Comparison of ENCODE assay signal across 10 mouse cellular contexts in genomic region chr11:101164677-101165580, GRCm38 (mm10). TPM values are rescaled to one million over a fixed set of nuclear protein-coding genes. Genes with fewer than 3 reads are reported as not detected.
A peak's percentile ranks its signal among the peaks of the same experiment; 100 is the strongest.
DNase-seq lines count a peak whose midpoint lies in the region; ATAC-seq lines count a peak whose summit lies in the region.
"Had no signal": no experiment of that assay in that cellular context is flagged by ENCODE, and none has a peak within 500 bp of the region (broad histone marks: within the 10 kb centered on the region; RNA-seq: fewer than 3 reads in every experiment).

No protein-coding gene starts in this region.

- H3K27ac ChIP-seq in kidney, embryonic 16.5 days (ENCODE audit: low read length) = no peak overlapping the region
- no peak overlapping the region for H3K27ac ChIP-seq in hindbrain, embryonic 13.5 days

- H3K4me3 ChIP-seq in kidney, embryonic 16.5 days (ENCODE audit: low read length) = 0 out of 2 replicates have a peak overlapping the region, but pooled peaks have one; percentile 35
- H3K4me3 ChIP-seq in hindbrain, embryonic 13.5 days = peak overlapping the region; percentile 21; the same call in 1 of the 2 replicates

- 0 out of 2 replicates have a peak overlapping the region, but pooled peaks have one; percentile 48 for H3K9ac ChIP-seq in kidney, embryonic 16.5 days (replicated peaks; ENCODE audit: low read length)
- no peak overlapping the region for H3K9ac ChIP-seq in hindbrain, embryonic 13.5 days

- DNase-seq in kidney, postnatal 25 days = no peak
- DNase-seq in embryo, embryonic 9.5 days (ENCODE audit: extremely low spot score) = peak; percentile 56
- peak; percentile 52 for DNase-seq in neural tube, embryonic 10.5 days (ENCODE audit: extremely low spot score, low spot score)
- no peak for DNase-seq in left cerebral cortex, postnatal 4 days
- no peak for DNase-seq in kidney, postnatal 14 days
- DNase-seq: heart, adult 18-20 months; right cerebral cortex, postnatal 4 days had no signal

- peaks cover 63% of the 10 kb centered on the region for H3K4me1 ChIP-seq in kidney, embryonic 16.5 days (ENCODE audit: insufficient read depth, low read length)
- peaks cover 30% of the 10 kb centered on the region for H3K4me1 ChIP-seq in hindbrain, embryonic 13.5 days (replicated peaks)

- peaks cover 17% of the 10 kb centered on the region; the same call in 1 of the 2 replicates for H3K27me3 ChIP-seq in kidney, embryonic 16.5 days (ENCODE audit: insufficient read depth, low read length)
- peaks cover 91% of the 10 kb centered on the region for H3K27me3 ChIP-seq in hindbrain, embryonic 13.5 days

- ATAC-seq in kidney, embryonic 16.5 days (ENCODE audit: low FRiP score, low TSS enrichment) = 0 out of 2 replicates have a peak, but pooled peaks have one; percentile 27
- ATAC-seq in hindbrain, embryonic 13.5 days (ENCODE audit: low FRiP score) = no peak

- H3K36me3 ChIP-seq in kidney, embryonic 16.5 days (ENCODE audit: insufficient read depth, low read length) = peaks cover 44% of the 10 kb centered on the region
- H3K36me3 ChIP-seq in hindbrain, embryonic 13.5 days = peaks cover 66% of the 10 kb centered on the region

- no peaks in the 10 kb centered on the region for H3K9me3 ChIP-seq in kidney, embryonic 16.5 days (ENCODE audit: low read length)
- H3K9me3 ChIP-seq in hindbrain, embryonic 13.5 days = no peaks in the 10 kb centered on the region

- peak overlapping the region; percentile 59 for H3K4me2 ChIP-seq in kidney, embryonic 16.5 days (replicated peaks; ENCODE audit: low read depth, low read length)
- H3K4me2 ChIP-seq in hindbrain, embryonic 13.5 days = no peak overlapping the region; the same call in 1 of the 2 replicates

- intact Hi-C loops in left cerebral cortex, postnatal 4 days (cut with DNase I) = no loop called here

- 33% methylated on average over 33 of the region's 35 CpGs for WGBS in kidney, embryonic 16.5 days
- 18% methylated on average over 35 of the region's 35 CpGs for WGBS in hindbrain, embryonic 13.5 days

RNA-seq across cellular contexts. Expression of gene Cntnap1, which starts 5.4 kb away (rescaled TPM):
- 2.2 TPM in 2 replicates for polyA plus RNA-seq in kidney, embryonic 16.5 days (2015; fragmentation: Nextera tagmentation; extraction: Ambion mirVana)
- 2.6 and 2.8 TPM in 2 replicates for polyA plus RNA-seq in hindbrain, embryonic 13.5 days (2015; fragmentation: Nextera tagmentation; extraction: Ambion mirVana)
- 1 to 10 TPM; 4.8 to 7.4 TPM for total RNA-seq in left cerebral cortex, postnatal 4 days (2021)

RNA-seq across cellular contexts. Expression of gene Plekhh3, which starts 6.2 kb away (rescaled TPM):
- 18.7 and 19.2 TPM in 2 replicates for polyA plus RNA-seq in kidney, embryonic 16.5 days (2015; fragmentation: Nextera tagmentation; extraction: Ambion mirVana)
- 8.7 and 10.2 TPM in 2 replicates for polyA plus RNA-seq in hindbrain, embryonic 13.5 days (2015; fragmentation: Nextera tagmentation; extraction: Ambion mirVana)
- total RNA-seq in left cerebral cortex, postnatal 4 days (2021) = 1 to 10 TPM; 5.6 to 6.1 TPM

RNA-seq across cellular contexts. Expression of gene Tubg2, which starts 9.2 kb away (rescaled TPM):
- polyA plus RNA-seq in kidney, embryonic 16.5 days (2015; fragmentation: Nextera tagmentation; extraction: Ambion mirVana) = 4.2 and 4.5 TPM in 2 replicates
- polyA plus RNA-seq in hindbrain, embryonic 13.5 days (2015; fragmentation: Nextera tagmentation; extraction: Ambion mirVana) = 34.6 and 38.2 TPM in 2 replicates
- total RNA-seq in left cerebral cortex, postnatal 4 days (2021) = 10 to 100 TPM; 38.6 to 41.6 TPM
- total RNA-seq: liver, adult 2 months had no signal

RNA-seq across cellular contexts. Expression of gene Ccr10, which starts 10.3 kb away (rescaled TPM):
- 0.50 and 0.76 TPM in 2 replicates for polyA plus RNA-seq in kidney, embryonic 16.5 days (2015; fragmentation: Nextera tagmentation; extraction: Ambion mirVana)
- 0.13 and 0.18 TPM in 2 replicates for polyA plus RNA-seq in hindbrain, embryonic 13.5 days (2015; fragmentation: Nextera tagmentation; extraction: Ambion mirVana)
- total RNA-seq in left cerebral cortex, postnatal 4 days (2021) = not detected
- total RNA-seq: heart, adult 18-20 months; liver, adult 2 months had no signal

RNA-seq across cellular contexts. Expression of gene Tubg1, which starts 45.2 kb away (rescaled TPM):
- polyA plus RNA-seq in kidney, embryonic 16.5 days (2015; fragmentation: Nextera tagmentation; extraction: Ambion mirVana) = 98.1 and 98.2 TPM in 2 replicates
- 79.6 and 84.0 TPM in 2 replicates for polyA plus RNA-seq in hindbrain, embryonic 13.5 days (2015; fragmentation: Nextera tagmentation; extraction: Ambion mirVana)
- total RNA-seq in left cerebral cortex, postnatal 4 days (2021) = 10 to 100 TPM; 42.9 TPM

Comparison
In these comparisons a context has a peak if more than half of its experiments do, and no peak if none do; other contexts are left out.
1. DNase-seq: peak in embryo, embryonic 9.5 days (single experiment) and neural tube, embryonic 10.5 days (single experiment); none in kidney, postnatal 25 days (0 of 2), left cerebral cortex, postnatal 4 days (single experiment) and kidney, postnatal 14 days (single experiment).